Mouse (Mus musculus) C2C12 (cell line): ENCODE measurements around the gene Pfn5.

ENCODE experiments used
- CEBPB ChIP-seq: IDR thresholded peaks from one replicate; pipeline ENCODE4 v1.6.1; 2011; ENCODE audit warnings: low read depth, mild to moderate bottlenecking, control low read depth, moderate library complexity
- CTCF ChIP-seq: IDR thresholded peaks from one replicate; pipeline ENCODE4 v1.5.1; 2011; ENCODE audit not compliant: control insufficient read depth, insufficient read depth, insufficient read length
- MAX ChIP-seq: IDR thresholded peaks from one replicate; pipeline ENCODE4 v1.6.1; 2011; ENCODE audit warnings: mild to moderate bottlenecking, control low read depth
- MYOD1 ChIP-seq: IDR thresholded peaks from one replicate; pipeline ENCODE4 v1.6.1; 2011; ENCODE audit warnings: low read depth; ENCODE audit not compliant: control insufficient read depth, insufficient read length

- TF ChIP-seq CTCF (no peak), MYOD1 (no peak), CEBPB (no peak), MAX (no peak)
Measured at GRCm38 (mm10) chrX:95554321-95554720, 3.6 kb upstream of the Pfn5 start.
